Mouse (Mus musculus) thymus, postnatal 0 days (tissue): ENCODE results near the gene Cyth3. TPM values are rescaled to one million over a fixed set of nuclear protein-coding genes. Genes with fewer than 3 reads are reported as not detected.
A peak's percentile ranks its signal among the peaks of the same experiment; 100 is the strongest.

Source experiments
- DNase-seq: peaks from one replicate; pipeline ENCODE4 v3.0.0-alpha.2; 2015; ENCODE audit warnings: low spot score
- polyA plus RNA-seq: library from polyadenylated mRNA; unstranded; fragments of >200 nt; fragmentation: Nextera tagmentation; extraction: Ambion mirVana; gene quantifications from 2 replicates; pipeline ENCODE4 v1.2.1, GENCODE M21; 2015

The Cyth3 gene
- polyA plus RNA-seq, 1 experiment from 2014 or later = 17.2 TPM

DNA sequence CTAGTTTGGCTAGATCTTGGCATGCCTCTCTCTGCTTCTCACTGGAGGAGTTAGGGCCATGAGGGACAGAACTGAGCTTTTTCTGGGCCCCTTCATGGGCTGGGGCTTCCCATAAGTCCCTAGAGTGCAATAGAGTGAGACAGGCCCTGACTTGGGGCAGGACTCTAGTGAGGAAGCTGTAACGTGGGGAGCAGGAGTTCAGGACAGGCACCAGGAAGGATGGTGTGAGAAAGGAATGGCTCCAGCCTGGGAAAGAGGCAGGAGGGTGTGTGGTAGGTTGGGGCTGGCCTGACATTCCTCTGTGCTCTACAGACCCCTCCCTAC is 83.4 kb downstream of the Cyth3 start:
- no peak for DNase-seq

DNA sequence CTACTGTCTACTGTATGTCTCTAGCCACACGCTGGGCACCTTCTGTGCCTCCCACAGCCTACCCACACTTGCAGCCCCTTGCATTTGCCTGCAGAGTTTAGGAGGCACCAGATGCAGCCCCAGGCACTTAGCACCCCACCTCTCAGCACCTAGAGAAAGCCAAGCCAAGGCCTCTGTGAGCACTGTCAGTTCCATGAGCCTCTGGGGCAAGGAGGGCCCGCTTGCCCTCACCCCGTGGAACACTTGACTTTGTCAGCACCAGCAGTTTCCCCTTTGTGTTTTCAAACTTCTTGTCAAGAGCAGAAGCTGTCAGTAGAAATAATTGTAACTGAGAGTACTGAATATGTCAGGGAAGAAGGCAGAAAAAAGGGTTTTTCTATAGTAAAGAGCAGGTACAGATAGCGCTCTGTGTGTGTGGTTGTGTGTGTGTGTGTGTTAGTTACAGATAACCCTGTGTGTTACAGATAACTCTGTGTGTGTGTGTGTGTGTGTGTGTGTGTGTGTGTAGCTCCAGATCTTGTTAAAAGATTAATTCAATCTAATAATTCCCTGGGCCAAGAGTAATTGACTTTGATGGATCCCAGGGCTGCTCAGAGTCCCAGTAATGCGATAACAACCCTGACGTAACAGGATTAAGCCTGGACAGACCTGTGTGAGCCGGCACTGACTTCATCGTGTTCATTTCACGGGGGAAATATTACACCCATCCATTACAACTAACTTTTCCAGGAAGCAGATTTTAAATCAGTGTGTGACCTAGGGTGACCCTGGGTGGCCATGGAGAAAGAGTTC is 84.0 kb downstream of the Cyth3 start:
- no peak for DNase-seq

GRCm38 (mm10) chr5:143706822-143707200 is 84.6 kb downstream of the Cyth3 start:
- no peak for DNase-seq

GRCm38 (mm10) chr5:143711326-143711725 is 89.1 kb downstream of the Cyth3 start:
- peak; percentile 58 for DNase-seq

DNA sequence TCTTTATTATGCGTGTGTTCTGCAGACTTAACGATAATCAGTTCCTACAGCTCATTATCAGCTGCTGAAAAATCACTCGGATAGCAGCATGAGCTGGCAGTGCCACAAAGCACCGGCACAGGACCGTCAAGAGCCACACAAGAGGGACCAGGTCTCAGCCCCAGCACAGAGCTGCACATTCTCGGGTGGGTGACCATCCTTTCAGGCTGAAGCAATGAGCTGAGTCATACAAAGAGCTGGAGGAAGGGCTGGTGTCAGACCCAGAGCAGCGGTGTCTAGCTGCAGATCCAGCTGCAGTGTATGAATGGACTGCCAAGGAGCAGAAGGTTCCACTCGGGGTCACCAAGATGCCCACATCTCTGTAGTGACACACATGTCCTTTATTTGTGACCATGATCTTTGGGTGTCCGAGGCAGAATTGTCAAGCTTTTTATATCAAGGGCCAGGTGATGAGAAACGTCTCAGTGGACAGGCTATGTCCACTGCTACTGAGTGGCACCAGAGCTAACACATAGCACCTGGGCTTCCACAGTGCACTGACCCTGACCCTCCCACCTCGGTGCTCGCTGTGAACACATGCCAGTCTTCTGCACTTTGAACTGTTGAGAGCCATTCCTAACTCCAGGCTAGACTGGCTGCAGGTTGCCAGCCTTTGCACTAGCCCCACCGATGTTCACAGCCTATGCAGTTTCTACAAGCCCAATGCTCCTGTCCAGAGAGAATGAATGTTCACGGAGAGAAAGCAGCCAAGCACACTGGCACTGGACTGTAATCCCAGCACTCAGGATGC is 90.0 kb downstream of the Cyth3 start:
- DNase-seq = no peak

DNA sequence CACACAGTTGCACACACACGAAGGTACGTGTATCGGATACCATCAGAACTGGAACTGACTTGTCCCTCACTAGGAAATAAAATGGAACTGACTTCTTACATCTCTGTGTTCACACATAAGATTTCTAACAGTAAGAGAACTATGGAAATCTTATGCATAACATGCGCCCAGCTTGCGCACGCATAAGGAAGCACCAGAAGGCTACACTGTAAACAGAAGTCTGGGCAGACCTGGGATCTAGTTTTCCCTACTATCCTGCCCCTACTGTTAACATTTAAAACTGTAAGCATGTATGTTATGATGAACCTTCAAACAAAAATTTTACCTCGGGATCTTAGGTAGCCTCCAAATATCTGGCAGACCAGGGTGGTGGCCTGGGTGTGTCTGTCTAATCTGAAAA is 99.7 kb downstream of the Cyth3 start:
- DNase-seq = no peak

- peak; percentile 50 for DNase-seq
Measured at GRCm38 (mm10) chr5:143730915-143731314, 108.7 kb downstream of the Cyth3 start.

- peak; percentile 43 for DNase-seq
Measured at GRCm38 (mm10) chr5:143731483-143732112, 109.4 kb downstream of the Cyth3 start.

- peak; percentile 94 for DNase-seq
Measured at GRCm38 (mm10) chr5:143732180-143732891, 110.1 kb downstream of the Cyth3 start, which contains the start of gene Usp42. Usp42 (minus strand) TSS chr5:143732280.

DNA sequence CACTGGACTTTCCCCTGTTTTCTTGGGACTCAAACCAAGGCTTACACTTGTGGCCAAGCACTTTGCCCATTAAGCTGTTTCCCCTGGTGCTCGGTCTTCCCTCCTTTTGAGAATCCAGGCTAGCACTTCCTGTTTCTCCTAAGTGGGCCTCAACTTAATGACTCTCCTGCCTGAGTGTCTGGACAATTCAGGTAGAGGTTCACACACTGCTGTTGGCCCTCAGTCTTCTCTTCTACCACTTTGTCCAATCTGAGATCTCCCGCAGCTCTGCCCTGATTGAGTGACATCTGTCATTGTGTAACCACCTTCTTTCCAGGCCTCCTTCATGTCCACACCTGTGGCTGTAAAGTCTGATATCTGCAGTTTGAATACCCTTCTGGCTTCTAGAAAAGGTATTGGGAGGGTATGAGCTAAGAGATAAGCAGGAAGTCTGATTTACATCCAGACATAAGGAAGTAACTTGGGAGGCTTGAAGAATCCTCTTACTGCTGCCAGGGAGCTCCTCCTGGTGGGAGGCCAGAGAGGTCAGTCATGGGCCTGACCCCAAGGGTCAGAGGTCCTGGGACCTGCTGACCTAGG is 127.5 kb downstream of the Cyth3 start:
- DNase-seq = no peak

- DNase-seq = no peak
Measured at GRCm38 (mm10) chr5:143755529-143756141, 133.4 kb downstream of the Cyth3 start.

- DNase-seq = peak; percentile 79
Measured at GRCm38 (mm10) chr5:143757755-143758443, 135.7 kb downstream of the Cyth3 start.

- DNase-seq = no peak
Measured at GRCm38 (mm10) chr5:143759554-143759953, 137.3 kb downstream of the Cyth3 start.

Other genes starting within 250 kb of the Cyth3 start
- 96.9 and 106 TPM in 2 replicates for gene Kdelr2, start 218.6 kb upstream of the Cyth3 start, polyA plus RNA-seq
- 4.5 and 4.7 TPM in 2 replicates for gene Daglb, start 157.9 kb upstream of the Cyth3 start, polyA plus RNA-seq
- gene Rac1, start 94.4 kb upstream of the Cyth3 start, polyA plus RNA-seq = 419 and 434 TPM in 2 replicates
- 11.9 and 13.4 TPM in 2 replicates for gene Usp42, start 109.8 kb downstream of the Cyth3 start, polyA plus RNA-seq
- 30.3 and 30.9 TPM in 2 replicates for gene Eif2ak1, start 195.3 kb downstream of the Cyth3 start, polyA plus RNA-seq